Mouse (Mus musculus) bone marrow, adult 2 months (tissue): ENCODE measurements around the gene Spata16. TPM values are rescaled to one million over a fixed set of nuclear protein-coding genes. Genes with fewer than 3 reads are reported as not detected.

Experiments used
- H3K27ac ChIP-seq: fragments of 200-500 bp; 2 replicates; pipeline ENCODE4 v1.5.1; 2012; ENCODE audit warnings: low read depth, mild to moderate bottlenecking, control low read depth, inconsistent platforms, low read length; ENCODE audit not compliant: control insufficient read depth, poor library complexity, insufficient read depth
- H3K4me1 ChIP-seq: fragments of 200-500 bp; 2 replicates; pipeline ENCODE4 v1.6.1; 2011; ENCODE audit warnings: low read length; ENCODE audit not compliant: control insufficient read depth, insufficient read depth
- H3K4me3 ChIP-seq: fragments of 200-500 bp; replicated peaks from 2 replicates; pipeline ENCODE3; 2011; ENCODE audit warnings: mild to moderate bottlenecking, low read depth, low read length, control low read depth; ENCODE audit not compliant: control insufficient read depth
- CTCF ChIP-seq: fragments of 200-500 bp; IDR thresholded peaks from 2 replicates; pipeline ENCODE4 v1.5.1; 2011; ENCODE audit warnings: low read length, control low read depth; ENCODE audit not compliant: control insufficient read depth, insufficient read depth
- POLR2A ChIP-seq: fragments of 200-500 bp; IDR thresholded peaks from 2 replicates; pipeline ENCODE4 v1.6.1; 2011; ENCODE audit warnings: low read depth, mild to moderate bottlenecking, control low read depth, low read length, borderline replicate concordance; ENCODE audit not compliant: control insufficient read depth
- WGBS: fragments of 180-500 bp; shearing (Covaris S2); methylation state at CpG from one replicate; pipeline ENCODE4 v1.1.7; 2018; 5-methylcytosine and 5-hydroxymethylcytosine counted together
- polyA plus RNA-seq: library from polyadenylated mRNA; stranded (reverse); fragments of >200 nt; gene quantifications from 2 replicates; pipeline ENCODE4 v1.2.4, GENCODE M21; 2011; ENCODE audit warnings: low replicate concordance; ENCODE audit not compliant: missing spikeins, insufficient read depth, insufficient read length

Gene Spata16
- polyA plus RNA-seq, 1 experiment: 3.0 TPM

DNA sequence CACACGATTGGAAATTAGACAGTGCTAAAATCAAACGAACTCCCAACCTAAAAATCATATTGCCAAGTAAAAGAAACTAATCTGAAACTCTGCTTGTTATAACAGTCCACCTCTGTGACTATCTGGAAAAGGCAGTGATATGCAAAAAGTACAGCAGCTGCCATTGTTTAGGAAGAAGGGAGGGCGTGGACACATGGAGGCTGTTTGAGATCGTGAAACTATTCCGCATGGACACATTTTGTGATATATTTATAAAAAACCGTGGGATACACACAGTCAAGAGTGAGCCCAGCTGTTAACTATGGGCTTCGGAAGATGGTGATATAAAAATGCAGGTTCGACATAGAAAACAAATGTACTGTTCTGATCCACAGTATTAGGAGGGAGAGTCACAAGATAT is 176.9 kb downstream of the Spata16 start:
- 75% methylated on average over 8 of the region's 8 CpGs for WGBS
- TF ChIP-seq CTCF: no peak
- H3K27ac ChIP-seq: no peak overlapping the region
- no peak overlapping the region for H3K4me3 ChIP-seq
- no peaks in the 10 kb centered on the region for H3K4me1 ChIP-seq

DNA sequence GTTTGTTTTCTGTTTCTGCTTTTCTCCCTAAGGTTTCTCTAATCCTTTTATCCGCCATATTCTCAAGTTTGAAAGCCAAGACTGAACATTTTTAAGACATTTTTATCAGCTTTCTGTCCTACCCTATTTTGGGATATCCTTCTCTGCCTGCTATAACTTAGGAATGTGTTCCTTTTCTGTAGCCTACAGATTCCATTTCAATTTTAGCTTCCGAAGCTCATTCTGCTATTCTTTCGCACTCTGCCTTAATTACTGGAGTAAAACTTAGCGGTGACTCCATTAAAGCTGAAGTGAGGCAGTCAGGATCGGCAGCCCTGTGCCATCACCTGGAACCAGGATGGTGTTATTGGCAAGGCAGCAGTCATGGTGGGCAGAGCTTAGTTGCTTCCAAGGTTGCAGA is 178.3 kb downstream of the Spata16 start:
- no peaks in the 10 kb centered on the region for H3K4me1 ChIP-seq
- H3K4me3 ChIP-seq: no peak overlapping the region
- no peak overlapping the region for H3K27ac ChIP-seq
- WGBS: 84% methylated on average over 5 of the region's 5 CpGs
- no peak for TF ChIP-seq POLR2A
- no peak for TF ChIP-seq CTCF

DNA sequence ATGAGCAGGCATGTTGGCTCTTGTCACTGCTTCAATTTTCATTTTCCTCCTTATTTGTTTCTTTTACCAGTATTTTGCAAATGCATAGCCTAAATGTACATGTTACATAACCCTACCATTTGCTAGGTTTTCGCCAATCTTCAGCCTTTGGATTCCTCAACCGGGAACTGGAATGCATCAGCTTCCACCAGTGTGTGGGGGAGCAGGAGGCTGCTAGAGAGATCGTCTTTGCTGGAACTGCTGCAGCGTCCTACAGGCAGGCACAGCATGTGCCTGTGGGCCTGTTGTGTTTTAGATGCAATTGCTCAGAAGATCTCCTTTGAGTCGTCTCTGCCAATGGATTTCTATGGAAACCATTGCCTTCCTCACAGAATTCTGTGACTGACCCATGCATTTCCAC is 182.0 kb downstream of the Spata16 start:
- no peak overlapping the region for H3K4me3 ChIP-seq
- TF ChIP-seq CTCF: no peak
- no peak for TF ChIP-seq POLR2A
- H3K4me1 ChIP-seq: no peaks in the 10 kb centered on the region
- no peak overlapping the region for H3K27ac ChIP-seq
- 74% methylated on average over 5 of the region's 5 CpGs for WGBS

DNA sequence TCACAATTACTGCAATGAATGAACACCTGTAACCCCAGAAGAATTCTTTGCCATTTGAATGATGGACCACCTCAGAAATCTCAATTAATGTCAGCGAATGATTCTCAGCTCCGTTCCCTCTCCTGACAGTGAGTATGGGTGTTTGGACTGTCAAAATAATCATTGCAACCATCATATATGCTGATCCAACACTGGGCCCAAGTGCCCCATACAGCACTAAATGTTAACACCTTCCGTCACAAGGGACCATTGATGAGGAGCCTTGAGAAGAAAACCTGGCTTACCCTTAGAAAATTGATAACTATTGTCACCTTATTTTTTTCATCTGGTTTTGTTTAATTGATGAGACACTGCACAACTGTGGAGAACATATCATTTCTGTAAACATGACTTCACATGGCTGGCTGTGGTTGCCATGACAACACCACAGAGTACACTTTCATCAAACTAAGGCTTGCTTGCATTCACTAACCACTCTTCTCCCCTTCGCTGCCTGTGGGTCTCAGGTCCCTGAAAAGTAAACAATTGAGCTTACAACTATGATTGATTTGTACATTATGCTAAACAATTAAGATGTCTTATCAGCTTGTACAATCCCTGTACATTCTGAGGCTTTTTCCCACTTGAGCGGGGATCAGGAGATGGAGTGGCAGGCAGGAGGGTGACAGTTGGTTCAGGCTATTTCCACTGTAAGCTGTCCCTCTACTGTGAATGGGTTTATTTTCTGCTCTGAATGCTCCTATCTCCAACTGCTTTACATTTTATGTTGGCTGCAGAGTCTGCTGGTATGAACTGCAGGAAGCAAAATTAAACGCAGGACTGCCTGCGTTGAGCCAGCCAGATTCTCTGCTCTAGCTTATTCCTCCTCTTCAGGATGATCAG is 189.8 kb downstream of the Spata16 start:
- no peak overlapping the region for H3K27ac ChIP-seq
- WGBS: 67% methylated on average over 7 of the region's 7 CpGs
- H3K4me1 ChIP-seq: no peaks in the 10 kb centered on the region
- no peak overlapping the region for H3K4me3 ChIP-seq
- no peak for TF ChIP-seq POLR2A
- TF ChIP-seq CTCF: no peak

DNA sequence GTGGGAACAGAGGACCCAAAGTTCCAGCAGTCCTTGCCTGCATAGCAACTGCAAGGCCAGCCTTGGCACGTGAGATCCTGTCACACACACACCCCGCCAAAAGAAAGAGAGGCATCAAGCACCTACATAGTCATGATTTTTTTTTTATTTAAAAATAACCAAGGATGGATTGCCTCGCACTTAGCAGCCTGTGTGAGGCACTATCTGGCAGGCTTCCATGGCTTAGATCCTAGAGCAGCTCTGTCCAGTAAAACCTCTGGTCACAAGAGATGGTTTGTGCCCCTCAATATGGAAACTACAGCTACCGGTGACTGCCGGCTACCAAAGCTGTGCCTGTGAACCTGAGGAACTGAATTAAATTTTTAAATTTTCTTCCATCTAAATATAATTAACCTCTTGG is 195.5 kb downstream of the Spata16 start:
- TF ChIP-seq CTCF (no peak), POLR2A (no peak)
- H3K27ac ChIP-seq: no peak overlapping the region
- no peaks in the 10 kb centered on the region for H3K4me1 ChIP-seq
- H3K4me3 ChIP-seq: no peak overlapping the region
- WGBS: 76% methylated on average over 5 of the region's 5 CpGs

DNA sequence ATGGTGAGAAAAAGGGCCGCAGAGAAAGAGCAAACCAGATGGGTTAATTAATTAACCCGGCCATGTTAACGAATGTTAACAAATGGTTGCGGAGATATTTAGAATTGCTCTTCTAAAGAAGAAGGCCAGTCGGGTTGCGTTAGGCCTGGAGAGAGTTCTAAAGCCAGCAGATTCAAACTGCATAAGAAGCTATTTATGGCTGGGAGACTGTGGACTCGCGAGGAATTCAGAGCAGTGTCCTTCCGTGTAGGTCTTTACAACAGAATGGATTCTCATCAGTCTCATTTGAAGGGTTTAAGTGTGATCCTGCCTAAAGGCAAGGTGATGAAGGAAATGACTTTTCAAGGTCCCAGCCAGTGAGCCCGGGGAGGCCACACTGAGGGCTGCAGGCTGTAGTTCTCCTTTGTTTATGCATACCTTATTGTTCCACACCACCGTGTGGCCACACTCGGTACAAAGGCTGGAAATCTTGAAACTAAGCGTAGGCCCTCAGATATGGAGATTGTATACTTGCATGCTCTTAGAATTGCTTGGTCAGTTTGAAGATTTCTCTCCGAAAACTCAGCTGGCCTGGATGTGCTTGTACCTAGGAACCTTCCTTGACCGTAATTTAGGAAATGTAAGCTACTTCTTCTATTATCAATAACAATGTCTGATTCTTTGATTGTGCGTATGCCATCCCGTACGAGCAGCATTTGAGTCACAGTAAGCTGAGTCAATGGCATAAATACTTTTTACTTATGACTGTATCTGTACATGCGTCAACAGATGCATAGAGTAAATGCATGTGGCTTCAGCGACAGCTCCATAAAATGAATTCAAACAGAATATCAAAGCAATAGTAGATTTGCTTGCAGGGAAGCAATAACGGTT is 197.0 kb downstream of the Spata16 start:
- TF ChIP-seq CTCF (no peak), POLR2A (no peak)
- WGBS: 71% methylated on average over 21 of the region's 21 CpGs
- Histone ChIP-seq H3K4me3 (no peak overlapping the region), H3K27ac (no peak overlapping the region), H3K4me1 (no peaks in the 10 kb centered on the region)

DNA sequence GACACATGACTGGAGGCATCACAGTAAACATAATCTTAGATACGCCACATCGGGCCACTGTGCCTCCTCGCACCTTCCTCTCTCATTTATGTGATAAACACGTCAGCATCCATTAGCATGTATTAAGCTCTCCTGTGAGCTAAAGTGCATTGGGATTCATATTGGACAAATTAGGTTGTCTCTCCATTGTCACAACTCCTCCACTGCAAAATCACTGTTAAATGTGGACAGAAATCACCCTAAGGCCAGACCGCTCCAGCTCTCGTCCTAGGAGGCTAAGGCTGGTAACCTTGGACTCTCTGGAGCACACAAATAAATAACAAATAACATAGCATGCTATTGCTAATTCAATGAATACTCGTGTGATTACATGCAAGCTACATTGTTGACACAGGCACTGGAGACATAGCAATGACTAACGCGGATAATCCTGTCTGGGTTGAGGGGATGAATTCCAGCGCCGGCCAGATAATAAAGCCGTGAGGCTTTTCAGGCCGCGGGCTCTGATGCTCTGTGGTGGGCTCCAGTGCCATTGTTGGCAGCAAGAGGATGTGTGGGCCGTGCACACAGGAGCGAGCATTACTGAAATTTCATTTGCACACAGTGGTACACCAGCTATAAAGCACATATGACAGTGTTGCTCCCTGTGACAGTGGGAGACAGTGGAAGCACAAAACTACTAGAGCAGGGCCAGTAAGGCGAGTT is 197.8 kb downstream of the Spata16 start:
- 85% methylated on average over 17 of the region's 17 CpGs for WGBS
- Histone ChIP-seq H3K4me1 (no peaks in the 10 kb centered on the region), H3K4me3 (no peak overlapping the region), H3K27ac (no peak overlapping the region)
- TF ChIP-seq CTCF (no peak), POLR2A (no peak)

DNA sequence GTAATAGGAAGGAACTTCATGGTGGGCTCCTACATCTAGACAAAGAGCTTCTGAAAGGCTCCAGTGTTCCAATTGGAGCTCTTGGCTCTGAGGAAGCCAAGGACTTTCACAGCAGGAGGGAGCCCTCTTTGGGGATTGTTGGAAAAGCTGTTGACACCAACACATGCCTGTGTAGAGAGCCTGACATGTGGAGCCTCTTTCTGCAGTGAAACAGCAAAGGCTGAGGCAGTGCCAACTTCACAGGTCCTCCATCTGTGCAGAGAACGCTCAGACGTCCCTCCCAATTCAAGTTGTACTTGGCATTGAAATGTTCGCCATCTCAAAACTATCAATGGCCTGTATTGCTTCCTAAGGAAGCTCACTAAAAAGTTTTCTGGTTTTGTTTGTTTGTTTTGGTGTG is 207.6 kb downstream of the Spata16 start:
- no peaks in the 10 kb centered on the region for H3K4me1 ChIP-seq
- 78% methylated on average over 3 of the region's 3 CpGs for WGBS
- TF ChIP-seq CTCF (no peak), POLR2A (no peak)
- H3K27ac ChIP-seq: no peak overlapping the region
- no peak overlapping the region for H3K4me3 ChIP-seq
